Mouse (Mus musculus): Measurements from ENCODE around the gene Cd8b1.

- TF ChIP-seq CTCF (IDR thresholded peaks at IDR 0.05) (no peak), EP300 (IDR thresholded peaks at IDR 0.05) (no peak)
These were observed 30.4 kb downstream of the Cd8b1 start for GRCm38 (mm10) chr6:71352866-71353427.

Data from lung, postnatal 0 days (tissue).